Mouse (Mus musculus): ENCODE results near the gene Serpina16. TPM values are rescaled to one million over a fixed set of nuclear protein-coding genes. Genes with fewer than 3 reads are reported as not detected.

Gene Serpina16
- polyA plus RNA-seq, 1 experiment from 2014 or later = not detected

GRCm38 (mm10) chr12:103653836-103654235 is 22.1 kb downstream of the Serpina16 start:
- Histone ChIP-seq H3K9ac (ENCODE audit: low read length) (no peak overlapping the region), H3K4me2 (ENCODE audit: low read depth, low read length, severe bottlenecking) (no peak overlapping the region), H3K36me3 (ENCODE audit: control insufficient read depth, insufficient read depth, low read length) (no peaks in the 10 kb centered on the region), H3K4me3 (ENCODE audit: low read depth, low read length) (no peak overlapping the region), H3K4me1 (replicated peaks; ENCODE audit: control insufficient read depth, insufficient read depth, low read length) (no peaks in the 10 kb centered on the region), H3K9me3 (ENCODE audit: control insufficient read depth, low read length) (no peaks in the 10 kb centered on the region), H3K27ac (ENCODE audit: low read depth, low read length) (no peak overlapping the region), H3K27me3 (ENCODE audit: control insufficient read depth, insufficient read depth, low read length) (no peaks in the 10 kb centered on the region)
- WGBS = 96% methylated on average over 2 of the region's 2 CpGs
- ATAC-seq (replicated peaks; ENCODE audit: low FRiP score) (no peak), DNase-seq (ENCODE audit: low spot score) (no peak)

- 88% methylated on average over 2 of the region's 2 CpGs for WGBS
- Histone ChIP-seq H3K27me3 (ENCODE audit: control insufficient read depth, insufficient read depth, low read length) (no peaks in the 10 kb centered on the region), H3K4me2 (ENCODE audit: low read depth, low read length, severe bottlenecking) (no peak overlapping the region), H3K4me3 (ENCODE audit: low read depth, low read length) (no peak overlapping the region), H3K9me3 (ENCODE audit: control insufficient read depth, low read length) (no peaks in the 10 kb centered on the region), H3K4me1 (replicated peaks; ENCODE audit: control insufficient read depth, insufficient read depth, low read length) (no peaks in the 10 kb centered on the region), H3K9ac (ENCODE audit: low read length) (no peak overlapping the region), H3K36me3 (ENCODE audit: control insufficient read depth, insufficient read depth, low read length) (no peaks in the 10 kb centered on the region), H3K27ac (ENCODE audit: low read depth, low read length) (no peak overlapping the region)
- no peak for DNase-seq (ENCODE audit: low spot score)
- no peak for ATAC-seq (replicated peaks; ENCODE audit: low FRiP score)
These were observed 29.6 kb downstream of the Serpina16 start for GRCm38 (mm10) chr12:103646314-103646713.

GRCm38 (mm10) chr12:103644601-103645000 is 31.3 kb downstream of the Serpina16 start:
- Histone ChIP-seq H3K36me3 (ENCODE audit: control insufficient read depth, insufficient read depth, low read length) (no peaks in the 10 kb centered on the region), H3K4me2 (ENCODE audit: low read depth, low read length, severe bottlenecking) (no peak overlapping the region), H3K27ac (ENCODE audit: low read depth, low read length) (no peak overlapping the region), H3K9me3 (ENCODE audit: control insufficient read depth, low read length) (no peaks in the 10 kb centered on the region), H3K27me3 (ENCODE audit: control insufficient read depth, insufficient read depth, low read length) (no peaks in the 10 kb centered on the region), H3K9ac (ENCODE audit: low read length) (no peak overlapping the region), H3K4me3 (ENCODE audit: low read depth, low read length) (no peak overlapping the region), H3K4me1 (replicated peaks; ENCODE audit: control insufficient read depth, insufficient read depth, low read length) (no peaks in the 10 kb centered on the region)
- 40% methylated on average over 5 of the region's 5 CpGs for WGBS
- DNase-seq (ENCODE audit: low spot score) (no peak), ATAC-seq (replicated peaks; ENCODE audit: low FRiP score) (no peak)

GRCm38 (mm10) chr12:103643818-103644217 is 32.1 kb downstream of the Serpina16 start:
- H3K4me1 ChIP-seq (replicated peaks; ENCODE audit: control insufficient read depth, insufficient read depth, low read length) = no peaks in the 10 kb centered on the region
- H3K9me3 ChIP-seq (ENCODE audit: control insufficient read depth, low read length) = no peaks in the 10 kb centered on the region
- no peaks in the 10 kb centered on the region for H3K27me3 ChIP-seq (ENCODE audit: control insufficient read depth, insufficient read depth, low read length)
- H3K27ac ChIP-seq (ENCODE audit: low read depth, low read length) = no peak overlapping the region
- WGBS = 86% methylated on average over 3 of the region's 3 CpGs
- H3K4me3 ChIP-seq (ENCODE audit: low read depth, low read length) = no peak overlapping the region
- H3K4me2 ChIP-seq (ENCODE audit: low read depth, low read length, severe bottlenecking) = no peak overlapping the region
- DNase-seq (ENCODE audit: low spot score) = no peak
- H3K36me3 ChIP-seq (ENCODE audit: control insufficient read depth, insufficient read depth, low read length) = no peaks in the 10 kb centered on the region
- H3K9ac ChIP-seq (ENCODE audit: low read length) = no peak overlapping the region
- ATAC-seq (replicated peaks; ENCODE audit: low FRiP score) = no peak

- peak; percentile 87 for DNase-seq (ENCODE audit: low spot score)
- Histone ChIP-seq H3K27me3 (ENCODE audit: control insufficient read depth, insufficient read depth, low read length) (no peaks in the 10 kb centered on the region), H3K4me1 (replicated peaks; ENCODE audit: control insufficient read depth, insufficient read depth, low read length) (no peaks in the 10 kb centered on the region), H3K9ac (ENCODE audit: low read length) (no peak overlapping the region), H3K36me3 (ENCODE audit: control insufficient read depth, insufficient read depth, low read length) (no peaks in the 10 kb centered on the region), H3K9me3 (ENCODE audit: control insufficient read depth, low read length) (no peaks in the 10 kb centered on the region), H3K4me2 (ENCODE audit: low read depth, low read length, severe bottlenecking) (no peak overlapping the region), H3K4me3 (ENCODE audit: low read depth, low read length) (no peak overlapping the region), H3K27ac (ENCODE audit: low read depth, low read length) (no peak overlapping the region)
- ATAC-seq (replicated peaks; ENCODE audit: low FRiP score) = peak; percentile 73
- WGBS = 0% methylated on average over 2 of the region's 2 CpGs
These were observed 32.6 kb downstream of the Serpina16 start for GRCm38 (mm10) chr12:103643336-103643735.

- WGBS = 83% methylated on average over 2 of the region's 2 CpGs
- ATAC-seq (replicated peaks; ENCODE audit: low FRiP score) = no peak
These were observed 40.1 kb downstream of the Serpina16 start for GRCm38 (mm10) chr12:103635846-103636245.

GRCm38 (mm10) chr12:103634430-103634829 is 41.5 kb downstream of the Serpina16 start:
- H3K36me3 ChIP-seq (ENCODE audit: control insufficient read depth, insufficient read depth, low read length) = no peaks in the 10 kb centered on the region
- no peaks in the 10 kb centered on the region for H3K9me3 ChIP-seq (ENCODE audit: control insufficient read depth, low read length)
- no peak overlapping the region for H3K27ac ChIP-seq (ENCODE audit: low read depth, low read length)
- DNase-seq (ENCODE audit: low spot score) (no peak), ATAC-seq (replicated peaks; ENCODE audit: low FRiP score) (no peak)
- H3K4me1 ChIP-seq (replicated peaks; ENCODE audit: control insufficient read depth, insufficient read depth, low read length) = no peaks in the 10 kb centered on the region
- H3K9ac ChIP-seq (ENCODE audit: low read length) = no peak overlapping the region
- WGBS = 80% methylated on average over 2 of the region's 2 CpGs
- no peaks in the 10 kb centered on the region for H3K27me3 ChIP-seq (ENCODE audit: control insufficient read depth, insufficient read depth, low read length)
- H3K4me3 ChIP-seq (ENCODE audit: low read depth, low read length) = no peak overlapping the region
- no peak overlapping the region for H3K4me2 ChIP-seq (ENCODE audit: low read depth, low read length, severe bottlenecking)

More at GRCm38 (mm10) chr12:103635846-103636245, 40.1 kb downstream of the Serpina16 start:
- Histone ChIP-seq H3K4me3 (ENCODE audit: low read depth, low read length) (no peak overlapping the region), H3K4me1 (replicated peaks; ENCODE audit: control insufficient read depth, insufficient read depth, low read length) (no peaks in the 10 kb centered on the region), H3K27me3 (ENCODE audit: control insufficient read depth, insufficient read depth, low read length) (no peaks in the 10 kb centered on the region), H3K9ac (ENCODE audit: low read length) (no peak overlapping the region), H3K4me2 (ENCODE audit: low read depth, low read length, severe bottlenecking) (no peak overlapping the region), H3K9me3 (ENCODE audit: control insufficient read depth, low read length) (no peaks in the 10 kb centered on the region), H3K27ac (ENCODE audit: low read depth, low read length) (no peak overlapping the region), H3K36me3 (ENCODE audit: control insufficient read depth, insufficient read depth, low read length) (no peaks in the 10 kb centered on the region)
- DNase-seq (ENCODE audit: low spot score) = no peak

- Histone ChIP-seq H3K9me3 (ENCODE audit: control insufficient read depth, low read length) (no peaks in the 10 kb centered on the region), H3K27me3 (ENCODE audit: control insufficient read depth, insufficient read depth, low read length) (no peaks in the 10 kb centered on the region), H3K4me2 (ENCODE audit: low read depth, low read length, severe bottlenecking) (no peak within 1 kb of the TSS), H3K4me3 (ENCODE audit: low read depth, low read length) (no peak within 1 kb of the TSS), H3K27ac (ENCODE audit: low read depth, low read length) (no peak within 1 kb of the TSS), H3K4me1 (replicated peaks; ENCODE audit: control insufficient read depth, insufficient read depth, low read length) (no peaks in the 10 kb centered on the region), H3K9ac (ENCODE audit: low read length) (no peak within 1 kb of the TSS), H3K36me3 (ENCODE audit: control insufficient read depth, insufficient read depth, low read length) (no peaks in the 10 kb centered on the region)
- DNase-seq (ENCODE audit: low spot score) (no peak), ATAC-seq (replicated peaks; ENCODE audit: low FRiP score) (no peak)
- 82% methylated on average over 3 of the region's 3 CpGs for WGBS
These were observed 44.7 kb downstream of the Serpina16 start, which contains the start of gene Serpina10 for GRCm38 (mm10) chr12:103631203-103631612. Gene Serpina10, minus strand, starts transcription at chr12:103631444.
